Mouse (Mus musculus): ENCODE data around the gene Rad23b. TPM values are rescaled to one million over a fixed set of nuclear protein-coding genes. Genes with fewer than 3 reads are reported as not detected.
"Not testable (repeated sequence)": the region's sequence is repeated elsewhere in the genome, so short reads cannot be mapped to it uniquely, and the experiment has no call there.

Rad23b gene
- total RNA-seq, 2 experiments from 2014 or later: 128 to 135 TPM

- no peak for DNase-seq
- intact Hi-C loops (cut with DNase I): loop anchor here (5.0 kb wide), 1 partner anchor 1720 kb away; the partner anchor contains the start of gene Fsd1l
Observed at GRCm38 (mm10) chr4:55351860-55352259, 2.0 kb downstream of the Rad23b start.

DNA sequence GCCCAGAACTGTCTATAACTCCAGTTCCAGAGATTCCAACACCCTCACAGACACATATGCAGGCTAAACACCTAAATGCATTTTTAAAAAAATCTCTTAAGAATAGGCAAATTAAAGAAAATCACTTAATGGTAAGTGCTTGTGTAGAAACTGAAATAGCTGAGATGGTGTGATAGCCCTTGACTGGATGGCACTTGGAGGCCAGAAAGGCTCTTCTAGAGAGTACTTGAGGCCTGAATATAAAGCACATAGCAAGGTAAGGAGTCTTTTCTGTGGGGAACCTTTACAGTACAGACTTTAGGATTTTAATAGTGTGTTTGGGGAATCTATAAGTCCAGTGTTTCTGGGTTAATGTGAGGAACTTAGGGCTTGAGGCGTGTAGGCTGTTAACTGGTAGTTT is 4.2 kb downstream of the Rad23b start:
- intact Hi-C loops (cut with DNase I): loop anchor here (5.0 kb wide), 1 partner anchor 1722 kb away; the partner anchor contains the start of gene Fsd1l
- DNase-seq: no peak

DNA sequence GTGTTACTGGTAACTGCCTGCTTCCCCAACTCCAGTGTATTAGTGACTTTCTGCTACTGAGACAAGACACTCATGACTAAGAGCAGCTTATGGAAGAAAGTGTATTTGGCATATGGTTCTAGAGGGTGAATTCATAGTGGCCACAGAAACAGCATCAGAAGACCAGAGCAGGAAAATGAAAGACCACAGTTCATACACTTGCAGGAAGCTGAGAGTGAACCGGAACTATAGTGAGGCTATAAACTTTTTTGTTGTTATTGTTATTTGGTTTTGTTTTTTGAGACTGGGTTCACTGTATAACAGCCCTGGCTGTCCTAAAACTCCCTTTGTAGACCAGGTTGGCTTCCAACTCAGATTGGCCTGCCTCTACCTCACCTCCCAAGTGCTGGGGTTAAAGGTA is 6.0 kb downstream of the Rad23b start:
- DNase-seq: no peak
- intact Hi-C loops (cut with DNase I): no loop called here

GRCm38 (mm10) chr4:55356726-55357125 is 6.9 kb downstream of the Rad23b start:
- intact Hi-C loops (cut with DNase I): no loop called here
- DNase-seq: no peak

DNA sequence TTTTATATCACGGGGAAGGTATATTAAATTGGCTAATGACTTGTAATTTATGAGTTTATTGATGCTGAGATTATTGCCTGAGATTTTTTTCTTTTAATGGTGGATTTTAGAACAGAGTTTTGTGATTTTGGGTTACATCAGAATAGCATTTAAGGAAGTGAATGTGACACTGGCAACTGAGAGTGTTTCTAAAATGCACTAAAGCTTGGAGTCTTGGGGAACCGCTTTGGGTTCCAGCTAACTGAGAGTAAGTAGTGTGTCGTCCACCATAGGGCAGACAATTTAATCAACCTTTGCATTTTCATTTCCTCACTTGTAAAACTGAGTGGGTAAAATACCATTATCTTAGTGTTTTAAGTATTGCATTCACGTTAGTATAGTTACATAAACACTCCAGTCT is 14.0 kb downstream of the Rad23b start:
- DNase-seq: no peak
- intact Hi-C loops (cut with DNase I): no loop called here

- peak in 1 of 2 experiments; percentile 21 for DNase-seq
- intact Hi-C loops (cut with DNase I): no loop called here
Observed at GRCm38 (mm10) chr4:55364374-55364773, 14.5 kb downstream of the Rad23b start.

DNA sequence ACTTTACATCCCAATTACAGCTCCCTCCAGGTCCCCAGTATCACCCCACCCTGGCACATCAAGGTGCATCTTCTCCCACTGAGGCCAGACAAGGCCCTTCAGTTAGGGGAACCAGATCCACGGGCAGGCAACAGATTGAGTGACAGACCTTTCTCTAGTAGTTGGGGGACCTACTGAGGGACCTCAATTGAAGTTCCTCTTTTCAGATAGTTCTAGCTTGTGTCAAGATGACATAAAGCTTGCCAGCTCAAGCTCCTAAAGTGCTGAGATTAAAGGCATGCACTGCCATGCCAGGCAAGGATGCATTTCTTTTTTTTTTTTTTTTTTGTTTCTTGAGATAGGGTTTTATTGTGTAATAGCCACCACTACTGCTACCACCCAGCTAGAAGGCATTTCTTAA is 16.2 kb downstream of the Rad23b start:
- intact Hi-C loops (cut with DNase I): no loop called here
- no peak for DNase-seq

- DNase-seq: no peak
- intact Hi-C loops (cut with DNase I): no loop called here
Observed at GRCm38 (mm10) chr4:55370127-55370526, 20.3 kb downstream of the Rad23b start.

DNA sequence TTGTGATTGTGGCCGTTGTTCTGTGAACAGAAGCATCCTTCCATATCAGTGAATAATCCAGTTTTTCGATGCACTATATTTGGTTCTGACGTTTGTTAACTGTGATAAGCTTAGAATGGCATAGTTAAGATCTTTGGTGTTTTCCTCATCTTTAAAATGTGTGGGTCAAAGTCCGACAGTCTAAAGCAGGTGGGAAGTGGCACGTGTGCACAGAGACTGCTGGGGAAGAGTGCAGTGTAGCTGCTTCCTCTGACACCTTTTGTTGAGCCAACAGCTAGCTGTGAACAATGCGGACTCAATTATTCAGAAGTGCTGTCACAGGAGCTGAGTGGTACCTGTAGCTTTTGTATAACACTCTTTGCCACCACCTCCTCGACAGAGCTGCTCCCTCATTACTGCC is 21.5 kb downstream of the Rad23b start:
- intact Hi-C loops (cut with DNase I): no loop called here
- no peak for DNase-seq

DNA sequence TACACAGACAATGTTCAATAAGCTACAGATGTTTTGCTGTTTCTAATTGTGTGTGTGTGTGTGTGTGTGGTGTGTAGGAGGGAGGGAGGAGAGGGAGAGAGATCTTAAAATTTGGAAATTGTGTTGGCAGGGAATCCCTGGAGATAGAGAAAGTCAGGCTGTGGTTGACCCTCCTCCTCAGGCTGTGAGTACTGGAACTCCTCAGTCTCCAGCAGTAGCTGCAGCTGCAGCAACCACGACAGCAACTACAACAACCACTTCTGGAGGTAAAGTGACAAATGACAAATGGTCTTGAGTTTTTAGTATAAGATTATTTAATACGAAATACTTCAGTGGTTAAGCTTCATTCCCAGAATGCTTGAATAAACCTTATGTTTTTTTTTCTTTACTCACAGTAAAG is 32.5 kb downstream of the Rad23b start:
- intact Hi-C loops (cut with DNase I): no loop called here
- DNase-seq: no peak

DNA sequence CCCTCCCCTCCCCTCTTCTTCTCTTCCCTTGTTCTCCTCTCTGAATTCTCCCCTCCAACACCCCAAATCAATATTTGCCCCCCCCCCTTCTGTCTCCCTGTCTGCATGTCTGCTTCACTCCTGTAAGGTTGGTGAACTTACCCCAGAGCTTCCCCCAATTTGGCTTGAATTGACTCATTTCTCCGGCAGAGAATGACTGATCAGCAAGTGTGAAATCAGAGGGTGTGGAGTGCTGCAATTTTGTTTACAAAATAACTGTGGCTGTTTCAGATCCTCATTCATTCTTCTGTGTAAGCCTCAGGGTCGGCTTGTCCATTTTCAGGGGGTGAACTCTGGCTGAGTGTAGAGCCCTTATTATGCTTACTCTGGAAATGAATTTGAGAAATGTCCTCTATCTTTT is 36.9 kb downstream of the Rad23b start:
- intact Hi-C loops (cut with DNase I): no loop called here

DNA sequence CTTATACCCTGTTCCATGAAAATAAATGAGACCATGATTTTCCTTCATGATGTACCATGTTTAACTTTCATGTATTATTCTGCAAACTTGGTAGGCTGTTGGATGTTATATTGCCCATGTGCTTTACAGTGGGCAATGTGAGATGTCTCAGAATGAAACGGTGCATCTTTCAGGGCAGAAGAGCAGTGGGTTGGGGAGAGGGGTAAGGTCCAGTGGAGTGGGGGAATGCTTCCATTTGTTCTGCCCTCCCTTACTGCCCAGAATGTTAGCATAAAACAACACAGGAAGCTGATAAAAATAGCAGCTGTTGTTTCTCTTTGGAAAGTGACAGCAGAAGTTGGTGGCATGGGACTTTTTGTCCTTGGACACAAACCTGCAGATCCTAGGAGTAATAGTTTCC is 41.6 kb downstream of the Rad23b start:
- intact Hi-C loops (cut with DNase I): no loop called here
- peak in 1 of 2 experiments; percentile 21 for DNase-seq

More for the DNA sequence above, 36.9 kb downstream of the Rad23b start:
- no peak for DNase-seq

DNA sequence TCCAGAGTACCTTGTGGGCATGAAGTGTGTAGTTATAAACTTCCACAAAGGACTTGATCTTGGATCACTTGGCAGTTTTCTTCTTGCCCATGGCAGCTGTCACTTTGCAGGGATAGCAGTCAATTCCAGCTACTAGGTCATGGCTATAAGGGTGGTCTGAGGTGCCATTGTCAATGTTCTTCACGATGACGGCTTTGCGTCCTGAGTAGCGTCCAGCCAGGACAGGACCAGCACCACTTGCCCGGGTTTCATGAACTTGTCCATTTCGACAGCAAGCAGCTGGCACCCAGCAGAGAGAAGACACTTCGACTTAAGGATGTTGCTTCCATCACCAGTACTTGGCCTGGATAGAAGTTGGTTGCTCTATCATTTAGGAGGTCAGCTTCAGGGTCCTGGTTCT is 42.6 kb downstream of the Rad23b start:
- intact Hi-C loops (cut with DNase I): no loop called here
- no peak for DNase-seq

DNA sequence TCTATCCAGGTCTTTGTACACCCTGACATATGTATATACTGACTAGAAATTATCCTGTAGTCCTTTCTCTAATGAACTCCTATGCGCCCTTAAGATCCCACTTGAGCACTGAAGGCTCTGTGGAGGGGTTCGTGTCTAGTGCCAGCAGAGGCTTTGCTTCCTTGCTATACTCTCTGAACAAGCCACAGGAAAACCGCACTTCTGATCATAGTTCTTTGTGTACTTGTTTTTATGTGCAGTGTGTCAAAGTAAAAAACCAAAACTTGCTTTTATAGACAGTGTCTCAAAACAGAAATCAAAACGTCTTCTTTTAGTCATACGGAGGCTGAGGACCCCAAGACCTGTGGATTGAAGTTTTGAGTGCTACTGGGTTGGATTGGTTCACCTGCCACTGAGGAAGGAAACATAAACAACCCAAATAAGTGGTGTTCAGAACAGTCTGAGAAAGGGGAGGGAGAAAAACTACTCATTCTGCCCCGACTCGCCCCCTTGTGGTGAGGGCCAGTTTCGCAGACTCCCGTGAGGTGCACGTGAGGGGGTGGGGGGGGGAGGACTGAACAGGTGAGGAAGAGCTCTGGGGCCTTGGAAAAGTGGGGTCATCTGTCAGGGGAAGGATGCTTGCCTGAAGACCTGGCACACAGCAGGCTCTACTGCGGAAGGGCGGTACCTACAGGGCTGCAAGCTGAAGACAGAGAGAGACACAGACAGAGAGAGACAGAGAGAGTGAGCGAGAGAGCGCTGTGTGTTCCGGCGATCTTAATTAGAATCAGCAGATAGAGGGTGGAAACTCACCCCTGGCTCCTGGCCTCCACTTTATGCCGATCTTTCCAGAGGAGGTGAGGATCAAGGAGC is 48.3 kb downstream of the Rad23b start:
- intact Hi-C loops (cut with DNase I): no loop called here
- DNase-seq: peak in 1 of 2 experiments; percentile 51

DNA sequence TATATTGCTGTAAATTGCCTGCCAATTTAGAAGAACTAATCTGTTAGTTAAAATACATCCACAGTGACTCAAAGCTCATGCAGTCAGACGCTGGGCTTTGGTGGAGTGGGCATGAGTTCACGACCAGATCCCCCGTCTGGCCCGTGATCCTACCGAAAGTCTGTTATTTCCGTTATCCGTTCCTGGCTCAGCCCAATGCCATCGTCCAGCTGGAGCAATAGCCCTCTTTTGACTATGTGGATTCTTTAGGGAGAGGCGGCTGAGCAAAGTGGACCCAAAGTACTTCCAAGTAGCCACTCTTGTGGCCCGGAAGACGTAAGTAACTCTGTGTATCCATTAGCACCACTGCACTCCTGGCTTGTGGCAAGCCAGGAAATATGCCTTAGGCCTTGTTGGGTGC is 49.1 kb downstream of the Rad23b start:
- intact Hi-C loops (cut with DNase I): no loop called here
- DNase-seq: no peak

GRCm38 (mm10) chr4:55405329-55405728 is 55.5 kb downstream of the Rad23b start:
- intact Hi-C loops (cut with DNase I): no loop called here

DNA sequence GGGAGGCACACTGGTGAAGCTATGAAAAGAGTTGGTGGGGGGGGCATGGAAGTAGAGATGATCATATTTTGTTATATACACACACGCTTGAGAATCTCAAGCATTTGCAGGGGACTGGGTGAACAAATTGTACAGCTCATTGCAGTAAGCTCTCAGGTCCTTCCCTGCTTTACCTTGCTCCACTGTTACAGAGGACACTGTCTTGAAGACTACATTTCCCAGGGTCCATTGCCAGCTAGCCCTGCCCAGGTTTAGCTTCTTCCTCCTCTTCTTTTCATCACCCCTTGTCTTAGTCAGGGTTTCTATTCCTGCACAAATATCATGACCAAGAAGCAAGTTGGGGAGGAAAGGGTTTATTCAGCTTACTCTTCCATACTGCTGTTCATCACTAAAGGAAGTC is 56.7 kb downstream of the Rad23b start:
- intact Hi-C loops (cut with DNase I): no loop called here
- no peak for DNase-seq

More at GRCm38 (mm10) chr4:55405329-55405728, 55.5 kb downstream of the Rad23b start:
- no peak for DNase-seq

GRCm38 (mm10) chr4:55408081-55408480 is 58.2 kb downstream of the Rad23b start:
- DNase-seq: no peak
- intact Hi-C loops (cut with DNase I): no loop called here

DNA sequence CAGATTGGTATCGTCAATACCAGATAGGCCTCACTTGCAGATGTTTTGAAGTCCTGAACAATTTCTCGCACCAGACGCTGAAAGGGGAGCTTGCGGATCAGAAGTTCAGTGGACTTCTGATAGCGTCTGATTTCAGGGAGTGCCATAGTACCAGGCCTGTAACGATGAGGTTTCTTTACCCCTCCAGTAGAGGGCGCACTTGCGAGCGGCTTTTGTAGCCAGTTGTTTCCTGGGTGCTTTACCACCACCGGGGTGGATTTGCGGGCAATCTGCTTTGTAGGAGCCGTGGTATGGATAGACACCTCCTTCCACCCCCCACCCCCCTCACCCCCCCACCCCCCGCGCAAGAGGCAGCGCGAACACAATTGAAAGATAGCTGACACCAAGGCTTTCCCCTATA is 59.2 kb downstream of the Rad23b start:
- intact Hi-C loops (cut with DNase I): no loop called here
- no peak for DNase-seq

- DNase-seq; intact Hi-C loops (cut with DNase I): not testable (repeated sequence)
Observed at GRCm38 (mm10) chr4:55409578-55410224, 59.9 kb downstream of the Rad23b start.

GRCm38 (mm10) chr4:55415864-55416263 is 66.0 kb downstream of the Rad23b start:
- no peak for DNase-seq
- intact Hi-C loops (cut with DNase I): no loop called here

DNA sequence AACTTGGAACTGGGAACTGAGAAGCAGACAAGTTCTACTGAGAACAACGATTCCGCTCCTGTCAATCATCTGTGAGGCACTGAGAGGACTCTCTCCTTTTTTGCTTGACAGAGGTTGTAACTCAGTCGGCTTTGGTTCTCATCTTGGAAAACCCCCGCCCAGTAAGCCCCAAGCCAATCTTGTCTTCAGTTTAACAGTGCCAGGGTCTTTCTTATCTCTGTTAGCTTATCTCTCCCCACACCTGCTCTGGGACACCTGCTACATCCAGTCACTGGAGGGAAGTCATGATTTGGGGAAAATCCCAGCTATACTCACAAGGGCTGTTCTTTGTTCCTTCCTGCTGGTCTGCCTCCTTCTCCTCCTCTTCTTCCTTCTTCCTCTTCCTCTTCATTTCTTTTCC is 76.4 kb downstream of the Rad23b start:
- no peak for DNase-seq
- intact Hi-C loops (cut with DNase I): no loop called here
